Mouse (Mus musculus) stomach, embryonic 14.5 days (tissue): ENCODE measurements at regions not wholly inside any gene's neighbourhood (a gene's known extent, or its start where the extent isn't known, plus 50 kb on each side); places are given as distances from the start of the nearest gene placed in this dataset.
A peak's percentile ranks its signal among the peaks of the same experiment; 100 is the strongest.

ENCODE experiments used
- ATAC-seq: fragments of 200-750 bp; cut with Nextera tagmentation; 2 replicates; pipeline ENCODE4 v1.8.0; 2017; ENCODE audit warnings: low read depth, moderate TSS enrichment; ENCODE audit not compliant: insufficient number of reproducible peaks, insufficient read depth, low FRiP score
- H3K27ac ChIP-seq: fragments of 300-500 bp; sonication (generic); 2 replicates; pipeline ENCODE4 v1.5.1; 2014; ENCODE audit warnings: mild to moderate bottlenecking, low read length, moderate library complexity, mixed read lengths
- H3K27me3 ChIP-seq: fragments of 300-500 bp; sonication (generic); 2 replicates; pipeline ENCODE4 v1.6.1; 2014; ENCODE audit warnings: low read length, control low read depth, mixed read lengths; ENCODE audit not compliant: control insufficient read depth, insufficient read depth
- H3K36me3 ChIP-seq: fragments of 300-500 bp; sonication (generic); 2 replicates; pipeline ENCODE4 v1.6.1; 2014; ENCODE audit warnings: mild to moderate bottlenecking, control low read depth, low read length, moderate library complexity, mixed read lengths; ENCODE audit not compliant: control insufficient read depth, insufficient read depth
- H3K4me1 ChIP-seq: fragments of 300-500 bp; sonication (generic); 2 replicates; pipeline ENCODE4 v1.6.1; 2014; ENCODE audit warnings: low read length, control low read depth, mixed read lengths; ENCODE audit not compliant: control insufficient read depth, insufficient read depth
- H3K4me2 ChIP-seq: fragments of 300-500 bp; sonication (generic); replicated peaks from 2 replicates; pipeline ENCODE4 v1.6.1; 2014; ENCODE audit warnings: low read depth, low read length, control low read depth
- H3K4me3 ChIP-seq: fragments of 300-500 bp; sonication (generic); 2 replicates; pipeline ENCODE4 v1.5.1; 2014; ENCODE audit warnings: low read depth, low read length, control low read depth
- H3K9ac ChIP-seq: fragments of 300-500 bp; sonication (generic); replicated peaks from 2 replicates; pipeline ENCODE4 v1.6.1; 2014; ENCODE audit warnings: low read depth, mild to moderate bottlenecking, control low read depth, low read length, moderate library complexity, mixed read lengths
- H3K9me3 ChIP-seq: fragments of 300-500 bp; sonication (generic); 2 replicates; pipeline ENCODE4 v1.6.1; 2016; ENCODE audit warnings: low read depth, low read length, control low read depth; ENCODE audit not compliant: control insufficient read depth
- WGBS: fragments of 180-500 bp; shearing (Covaris S2); extraction: QIAGEN DNeasy Blood & Tissue Kit; methylation state at CpG from one replicate; pipeline ENCODE4 v1.1.7; 2014; 5-methylcytosine and 5-hydroxymethylcytosine counted together

GRCm38 (mm10) chr5:96940170-96941086 is 57.1 kb upstream of the Bmp2k start:
- H3K27ac ChIP-seq, result peak overlapping the region; percentile 4; the same call in 1 of the 2 replicates
- H3K4me3 ChIP-seq, result no peak overlapping the region
- WGBS, result 73% methylated on average over 12 of the region's 12 CpGs
- H3K4me2 ChIP-seq, result no peak overlapping the region
- peaks cover 14% of the 10 kb centered on the region for H3K4me1 ChIP-seq
- H3K9ac ChIP-seq, result no peak overlapping the region
- H3K36me3 ChIP-seq, result no peaks in the 10 kb centered on the region
- peak; percentile 53; the same call in 1 of the 2 replicates for ATAC-seq
- H3K9me3 ChIP-seq, result no peaks in the 10 kb centered on the region
- H3K27me3 ChIP-seq, result no peaks in the 10 kb centered on the region

GRCm38 (mm10) chr5:96941087-96941468 is 56.4 kb upstream of the Bmp2k start:
- H3K36me3 ChIP-seq, result no peaks in the 10 kb centered on the region
- peaks cover 14% of the 10 kb centered on the region for H3K4me1 ChIP-seq
- H3K4me3 ChIP-seq, result no peak overlapping the region
- WGBS, result 25% methylated on average over 7 of the region's 7 CpGs
- no peaks in the 10 kb centered on the region for H3K9me3 ChIP-seq
- H3K27ac ChIP-seq, result peak overlapping the region; percentile 4; the same call in 1 of the 2 replicates
- H3K9ac ChIP-seq, result no peak overlapping the region
- H3K27me3 ChIP-seq, result no peaks in the 10 kb centered on the region
- H3K4me2 ChIP-seq, result no peak overlapping the region
- peak; percentile 31; the same call in 1 of the 2 replicates for ATAC-seq

GRCm38 (mm10) chr5:96941518-96941917 is 56.0 kb upstream of the Bmp2k start:
- Histone ChIP-seq H3K9ac (no peak overlapping the region), H3K4me3 (no peak overlapping the region), H3K4me2 (no peak overlapping the region), H3K36me3 (no peaks in the 10 kb centered on the region), H3K27me3 (no peaks in the 10 kb centered on the region), H3K4me1 (peaks cover 14% of the 10 kb centered on the region), H3K9me3 (no peaks in the 10 kb centered on the region), H3K27ac (no peak overlapping the region)
- WGBS, result 76% methylated on average over 2 of the region's 2 CpGs
- no peak for ATAC-seq
